Mouse (Mus musculus): ENCODE measurements around the gene Myl6b. TPM values are rescaled to one million over a fixed set of nuclear protein-coding genes. Genes with fewer than 3 reads are reported as not detected.

The Myl6b gene
- polyA plus RNA-seq, 1 experiment from 2014 or later, result 4.3 TPM

- H3K36me3 ChIP-seq, result peaks cover 34% of the 10 kb centered on the region
- H3K27me3 ChIP-seq, result no peaks in the 10 kb centered on the region
- no peak for ATAC-seq (replicated peaks; ENCODE audit: insufficient number of reproducible peaks, insufficient read depth, low FRiP score, low read depth)
- WGBS, result 11% methylated on average over 5 of the region's 5 CpGs
- H3K9me3 ChIP-seq (replicated peaks), result no peaks in the 10 kb centered on the region
- H3K4me3 ChIP-seq, result peak overlapping the region; percentile 85
- peaks cover 12% of the 10 kb centered on the region for H3K4me1 ChIP-seq (replicated peaks)
- peak overlapping the region; percentile 81 for H3K4me2 ChIP-seq
- peak overlapping the region; percentile 94 for H3K9ac ChIP-seq
- H3K27ac ChIP-seq, result peak overlapping the region; percentile 98
These were observed 38.2 kb downstream of the Myl6b start for GRCm38 (mm10) chr10:128460270-128460630.

GRCm38 (mm10) chr10:128459409-128460269 is 38.8 kb downstream of the Myl6b start:
- Histone ChIP-seq H3K27me3 (no peaks in the 10 kb centered on the region), H3K9ac (peak overlapping the region; percentile 94), H3K4me3 (peak overlapping the region; percentile 85), H3K36me3 (peaks cover 28% of the 10 kb centered on the region), H3K4me2 (peak overlapping the region; percentile 81), H3K27ac (peak overlapping the region; percentile 98), H3K4me1 (replicated peaks) (peaks cover 15% of the 10 kb centered on the region), H3K9me3 (replicated peaks) (no peaks in the 10 kb centered on the region)
- under 1% methylated on average over 41 of the region's 67 CpGs for WGBS
- peak; percentile 69 for ATAC-seq (replicated peaks; ENCODE audit: insufficient number of reproducible peaks, insufficient read depth, low FRiP score, low read depth)

- Histone ChIP-seq H3K4me3 (peak within 1 kb of the TSS; percentile 85), H3K9ac (peak within 1 kb of the TSS; percentile 94), H3K4me1 (replicated peaks) (peaks cover 15% of the 10 kb centered on the region), H3K4me2 (peak within 1 kb of the TSS; percentile 81), H3K27me3 (no peaks in the 10 kb centered on the region), H3K9me3 (replicated peaks) (no peaks in the 10 kb centered on the region), H3K27ac (peak within 1 kb of the TSS; percentile 98), H3K36me3 (peaks cover 20% of the 10 kb centered on the region)
- under 1% methylated on average over 81 of the region's 86 CpGs for WGBS
- peak; percentile 80 for ATAC-seq (replicated peaks; ENCODE audit: insufficient number of reproducible peaks, insufficient read depth, low FRiP score, low read depth)
These were observed 39.6 kb downstream of the Myl6b start, which contains the start of gene Smarcc2 for GRCm38 (mm10) chr10:128458719-128459408. Smarcc2 (plus strand) TSS chr10:128459248.

GRCm38 (mm10) chr10:128458348-128458718 is 40.2 kb downstream of the Myl6b start:
- H3K4me2 ChIP-seq, result peak overlapping the region; percentile 81
- peak overlapping the region; percentile 98 for H3K27ac ChIP-seq
- peak overlapping the region; percentile 85 for H3K4me3 ChIP-seq
- H3K9ac ChIP-seq, result peak overlapping the region; percentile 94
- peak; percentile 47 for ATAC-seq (replicated peaks; ENCODE audit: insufficient number of reproducible peaks, insufficient read depth, low FRiP score, low read depth)
- peaks cover 15% of the 10 kb centered on the region for H3K36me3 ChIP-seq
- under 1% methylated on average over 29 of the region's 29 CpGs for WGBS
- H3K9me3 ChIP-seq (replicated peaks), result no peaks in the 10 kb centered on the region
- no peaks in the 10 kb centered on the region for H3K27me3 ChIP-seq
- H3K4me1 ChIP-seq (replicated peaks), result peaks cover 15% of the 10 kb centered on the region

GRCm38 (mm10) chr10:128457676-128458075 is 40.8 kb downstream of the Myl6b start:
- ATAC-seq (replicated peaks; ENCODE audit: insufficient number of reproducible peaks, insufficient read depth, low FRiP score, low read depth), result no peak

GRCm38 (mm10) chr10:128455280-128455679 is 43.2 kb downstream of the Myl6b start:
- no peak overlapping the region for H3K27ac ChIP-seq
- peaks cover 5% of the 10 kb centered on the region for H3K4me1 ChIP-seq (replicated peaks)
- H3K4me2 ChIP-seq, result peak overlapping the region; percentile 47
- no peak overlapping the region for H3K9ac ChIP-seq
- H3K4me3 ChIP-seq, result no peak overlapping the region
- H3K9me3 ChIP-seq (replicated peaks), result no peaks in the 10 kb centered on the region
- H3K36me3 ChIP-seq, result no peaks in the 10 kb centered on the region
- no peaks in the 10 kb centered on the region for H3K27me3 ChIP-seq
- 4% methylated on average over 6 of the region's 6 CpGs for WGBS
- no peak for ATAC-seq (replicated peaks; ENCODE audit: insufficient number of reproducible peaks, insufficient read depth, low FRiP score, low read depth)

More at GRCm38 (mm10) chr10:128457676-128458075, 40.8 kb downstream of the Myl6b start:
- H3K4me1 ChIP-seq (replicated peaks), result peaks cover 15% of the 10 kb centered on the region
- H3K9ac ChIP-seq, result no peak overlapping the region
- no peaks in the 10 kb centered on the region for H3K9me3 ChIP-seq (replicated peaks)
- WGBS, result 79% methylated on average over 6 of the region's 6 CpGs
- peak overlapping the region; percentile 81; the same call in 1 of the 2 replicates for H3K4me2 ChIP-seq
- H3K4me3 ChIP-seq, result no peak overlapping the region
- H3K27me3 ChIP-seq, result no peaks in the 10 kb centered on the region
- no peak overlapping the region for H3K27ac ChIP-seq
- H3K36me3 ChIP-seq, result peaks cover 9% of the 10 kb centered on the region

- no peak overlapping the region for H3K27ac ChIP-seq
- H3K9me3 ChIP-seq (replicated peaks), result no peaks in the 10 kb centered on the region
- H3K4me2 ChIP-seq, result no peak overlapping the region
- 68% methylated on average over 3 of the region's 3 CpGs for WGBS
- H3K9ac ChIP-seq, result no peak overlapping the region
- ATAC-seq (replicated peaks; ENCODE audit: insufficient number of reproducible peaks, insufficient read depth, low FRiP score, low read depth), result no peak
- H3K4me1 ChIP-seq (replicated peaks), result peaks cover 3% of the 10 kb centered on the region
- no peaks in the 10 kb centered on the region for H3K36me3 ChIP-seq
- no peaks in the 10 kb centered on the region for H3K27me3 ChIP-seq
- H3K4me3 ChIP-seq, result no peak overlapping the region
These were observed 44.0 kb downstream of the Myl6b start for GRCm38 (mm10) chr10:128454471-128454870.

- Histone ChIP-seq H3K4me2 (no peak overlapping the region), H3K27me3 (no peaks in the 10 kb centered on the region), H3K4me1 (replicated peaks) (peaks cover 3% of the 10 kb centered on the region), H3K27ac (no peak overlapping the region), H3K36me3 (no peaks in the 10 kb centered on the region), H3K9ac (no peak overlapping the region), H3K9me3 (replicated peaks) (no peaks in the 10 kb centered on the region), H3K4me3 (no peak overlapping the region)
- 69% methylated on average over 6 of the region's 6 CpGs for WGBS
- no peak for ATAC-seq (replicated peaks; ENCODE audit: insufficient number of reproducible peaks, insufficient read depth, low FRiP score, low read depth)
These were observed 47.5 kb downstream of the Myl6b start for GRCm38 (mm10) chr10:128451014-128451413.

GRCm38 (mm10) chr10:128445407-128445806 is 53.1 kb downstream of the Myl6b start:
- Histone ChIP-seq H3K27ac (no peak overlapping the region), H3K36me3 (peaks cover 4% of the 10 kb centered on the region; the same call in 1 of the 2 replicates), H3K4me1 (replicated peaks) (no peaks in the 10 kb centered on the region), H3K9ac (no peak overlapping the region), H3K9me3 (replicated peaks) (no peaks in the 10 kb centered on the region), H3K4me2 (no peak overlapping the region), H3K27me3 (no peaks in the 10 kb centered on the region), H3K4me3 (no peak overlapping the region)
- WGBS, result 57% methylated on average over 4 of the region's 4 CpGs
- no peak for ATAC-seq (replicated peaks; ENCODE audit: insufficient number of reproducible peaks, insufficient read depth, low FRiP score, low read depth)

GRCm38 (mm10) chr10:128444354-128444753 is 54.1 kb downstream of the Myl6b start:
- 65% methylated on average over 6 of the region's 6 CpGs for WGBS
- H3K4me3 ChIP-seq, result no peak overlapping the region

More at GRCm38 (mm10) chr10:128444354-128444753, 54.1 kb downstream of the Myl6b start:
- no peak overlapping the region for H3K9ac ChIP-seq
- ATAC-seq (replicated peaks; ENCODE audit: insufficient number of reproducible peaks, insufficient read depth, low FRiP score, low read depth), result no peak
- no peak overlapping the region for H3K4me2 ChIP-seq
- H3K27me3 ChIP-seq, result no peaks in the 10 kb centered on the region
- no peaks in the 10 kb centered on the region for H3K9me3 ChIP-seq (replicated peaks)
- H3K4me1 ChIP-seq (replicated peaks), result no peaks in the 10 kb centered on the region
- no peak overlapping the region for H3K27ac ChIP-seq
- H3K36me3 ChIP-seq, result peaks cover 13% of the 10 kb centered on the region; the same call in 1 of the 2 replicates
